Mouse (Mus musculus): ENCODE results near the gene Svs3a. TPM values are rescaled to one million over a fixed set of nuclear protein-coding genes. Genes with fewer than 3 reads are reported as not detected.

The Svs3a gene
- polyA plus RNA-seq, 1 experiment from 2014 or later, result not detected

Other genes with a start within 250 kb of the Svs3a start
- gene Stk4, start 218.9 kb upstream of the Svs3a start, polyA plus RNA-seq (2014; fragmentation: Nextera tagmentation; extraction: Ambion mirVana), result 26.6 and 27.4 TPM in 2 replicates
- gene Tomm34, start 218.1 kb upstream of the Svs3a start, polyA plus RNA-seq (2014; fragmentation: Nextera tagmentation; extraction: Ambion mirVana), result 48.3 and 48.9 TPM in 2 replicates
- gene Kcns1, start 118.2 kb upstream of the Svs3a start, polyA plus RNA-seq (2014; fragmentation: Nextera tagmentation; extraction: Ambion mirVana), result 1.1 and 1.6 TPM in 2 replicates
- gene Wfdc5, start 106.5 kb upstream of the Svs3a start, polyA plus RNA-seq (2014; fragmentation: Nextera tagmentation; extraction: Ambion mirVana), result not detected in 2 replicates
- not detected in 2 replicates for gene Wfdc12, start 98.7 kb upstream of the Svs3a start, polyA plus RNA-seq (2014; fragmentation: Nextera tagmentation; extraction: Ambion mirVana)
- not detected in 2 replicates for gene Wfdc15a, start 89.1 kb upstream of the Svs3a start, polyA plus RNA-seq (2014; fragmentation: Nextera tagmentation; extraction: Ambion mirVana)
- gene Wfdc15b, start 67.6 kb upstream of the Svs3a start, polyA plus RNA-seq (2014; fragmentation: Nextera tagmentation; extraction: Ambion mirVana), result not detected in 2 replicates
- not detected in 2 replicates for gene Svs2, start 50.8 kb upstream of the Svs3a start, polyA plus RNA-seq (2014; fragmentation: Nextera tagmentation; extraction: Ambion mirVana)
- not detected in 2 replicates for gene Svs3b, start 32.6 kb upstream of the Svs3a start, polyA plus RNA-seq (2014; fragmentation: Nextera tagmentation; extraction: Ambion mirVana)
- not detected in 2 replicates for gene Svs4, start 10.8 kb upstream of the Svs3a start, polyA plus RNA-seq (2014; fragmentation: Nextera tagmentation; extraction: Ambion mirVana)
- gene Svs6, start 27.5 kb downstream of the Svs3a start, polyA plus RNA-seq (2014; fragmentation: Nextera tagmentation; extraction: Ambion mirVana), result not detected in 2 replicates
- not detected in 2 replicates for gene Svs5, start 43.5 kb downstream of the Svs3a start, polyA plus RNA-seq (2014; fragmentation: Nextera tagmentation; extraction: Ambion mirVana)
- gene Slpi, start 99.8 kb downstream of the Svs3a start, polyA plus RNA-seq (2014; fragmentation: Nextera tagmentation; extraction: Ambion mirVana), result 0.33 and 0.62 TPM in 2 replicates
- 0.04 and 0.15 TPM in 2 replicates for gene Rbpjl, start 113.9 kb downstream of the Svs3a start, polyA plus RNA-seq (2014; fragmentation: Nextera tagmentation; extraction: Ambion mirVana)
- gene Matn4, start 115.9 kb downstream of the Svs3a start, polyA plus RNA-seq (2014; fragmentation: Nextera tagmentation; extraction: Ambion mirVana), result 0.44 and 0.75 TPM in 2 replicates
- 6.8 and 9.3 TPM in 2 replicates for gene Sdc4, start 154.6 kb downstream of the Svs3a start, polyA plus RNA-seq (2014; fragmentation: Nextera tagmentation; extraction: Ambion mirVana)
- gene Sys1, start 167.7 kb downstream of the Svs3a start, polyA plus RNA-seq (2014; fragmentation: Nextera tagmentation; extraction: Ambion mirVana), result 87.1 and 92.6 TPM in 2 replicates
- gene Gm20458, start 171.7 kb downstream of the Svs3a start, polyA plus RNA-seq (2014; fragmentation: Nextera tagmentation; extraction: Ambion mirVana), result 8.6 and 10.0 TPM in 2 replicates
- 0.28 TPM in 1 of 2 replicates, not detected in the other for gene Trp53tg5, start 184.5 kb downstream of the Svs3a start, polyA plus RNA-seq (2014; fragmentation: Nextera tagmentation; extraction: Ambion mirVana)
- gene Dbndd2, start 196.8 kb downstream of the Svs3a start, polyA plus RNA-seq (2014; fragmentation: Nextera tagmentation; extraction: Ambion mirVana), result 13.8 and 14.4 TPM in 2 replicates
- gene Pigt, start 208.3 kb downstream of the Svs3a start, polyA plus RNA-seq (2014; fragmentation: Nextera tagmentation; extraction: Ambion mirVana), result 109 and 110 TPM in 2 replicates